Mouse (Mus musculus) forebrain, embryonic 16.5 days (tissue): Measurements from ENCODE around the gene Ccdc136. TPM values are rescaled to one million over a fixed set of nuclear protein-coding genes. Genes with fewer than 3 reads are reported as not detected.

ENCODE experiments used
- ATAC-seq: fragments of 200-750 bp; cut with Nextera tagmentation; 2 replicates; pipeline ENCODE4 v1.8.0; 2017; ENCODE audit warnings: mild to moderate bottlenecking, moderate library complexity
- H3K27ac ChIP-seq: fragments of 300-500 bp; sonication (generic); 2 replicates; pipeline ENCODE4 v1.5.1; 2014; ENCODE audit warnings: low read length, control low read depth
- H3K27me3 ChIP-seq: fragments of 300-500 bp; sonication (generic); replicated peaks from 2 replicates; pipeline ENCODE4 v1.6.1; 2014; ENCODE audit warnings: low read length; ENCODE audit not compliant: control insufficient read depth, insufficient read depth
- H3K36me3 ChIP-seq: fragments of 300-500 bp; sonication (generic); 2 replicates; pipeline ENCODE4 v1.6.1; 2014; ENCODE audit not compliant: control insufficient read depth, insufficient read depth
- H3K4me1 ChIP-seq: fragments of 300-500 bp; sonication (generic); replicated peaks from 2 replicates; pipeline ENCODE4 v1.6.1; 2014; ENCODE audit warnings: low read length; ENCODE audit not compliant: control insufficient read depth, insufficient read depth
- H3K4me2 ChIP-seq: fragments of 300-500 bp; sonication (generic); 2 replicates; pipeline ENCODE4 v1.6.1; 2014; ENCODE audit warnings: mild to moderate bottlenecking, low read length, control low read depth
- H3K4me3 ChIP-seq: fragments of 300-500 bp; sonication (generic); replicated peaks from 2 replicates; pipeline ENCODE4 v1.5.1; 2014; ENCODE audit warnings: mild to moderate bottlenecking, low read length, control low read depth
- H3K9ac ChIP-seq: fragments of 300-500 bp; sonication (generic); replicated peaks from 2 replicates; pipeline ENCODE4 v1.6.1; 2014; ENCODE audit warnings: low read depth, low read length, control low read depth
- H3K9me3 ChIP-seq: fragments of 300-500 bp; sonication (generic); 2 replicates; pipeline ENCODE4 v1.6.1; 2016; ENCODE audit warnings: low read length; ENCODE audit not compliant: control insufficient read depth
- WGBS: fragments of 180-500 bp; shearing (Covaris S2); extraction: QIAGEN DNeasy Blood & Tissue Kit; methylation state at CpG from one replicate; pipeline ENCODE4 v1.1.7; 2014; 5-methylcytosine and 5-hydroxymethylcytosine counted together
- microRNA-seq: library from miRNA; unstranded; fragments of <30 nt; microRNA quantifications from one replicate; pipeline ENCODE4, GENCODE M21; 2017
- polyA plus RNA-seq: library from polyadenylated mRNA; unstranded; fragments of >200 nt; fragmentation: Nextera tagmentation; extraction: Ambion mirVana; gene quantifications from 2 replicates; pipeline ENCODE4 v1.2.1, GENCODE M21; 2015

The Ccdc136 gene
- polyA plus RNA-seq, 1 experiment from 2014 or later: 37.7 TPM

GRCm38 (mm10) chr6:29474736-29475135 is 78.6 kb downstream of the Ccdc136 start:
- Histone ChIP-seq H3K27ac (no peak overlapping the region), H3K36me3 (peaks cover 12% of the 10 kb centered on the region; the same call in 1 of the 2 replicates), H3K4me1 (peaks cover 8% of the 10 kb centered on the region; the same call in 1 of the 2 replicates), H3K4me2 (no peak overlapping the region), H3K9me3 (no peaks in the 10 kb centered on the region), H3K4me3 (no peak overlapping the region), H3K27me3 (no peaks in the 10 kb centered on the region), H3K9ac (no peak overlapping the region)
- WGBS: 42% methylated on average over 2 of the region's 2 CpGs
- no peak for ATAC-seq

Small RNAs within 50 kb of the gene (microRNA-seq; reads per million reads assigned to microRNA genes)
- gene Gm26220 (not detected), gene Gm44354 (not detected)

Other genes with a start within 250 kb of the Ccdc136 start
- 40.0 and 49.6 TPM in 2 replicates for gene Rbm28, start 231.3 kb upstream of the Ccdc136 start, polyA plus RNA-seq
- gene Prrt4, start 216.7 kb upstream of the Ccdc136 start, polyA plus RNA-seq: 4.6 and 6.1 TPM in 2 replicates
- gene Impdh1, start 179.9 kb upstream of the Ccdc136 start, polyA plus RNA-seq: 63.3 and 74.5 TPM in 2 replicates
- gene Hilpda, start 123.8 kb upstream of the Ccdc136 start, polyA plus RNA-seq: 47.5 and 48.4 TPM in 2 replicates
- 0.51 and 1.1 TPM in 2 replicates for gene Fam71f2, start 116.7 kb upstream of the Ccdc136 start, polyA plus RNA-seq
- gene Fam71f1, start 77.2 kb upstream of the Ccdc136 start, polyA plus RNA-seq: not detected in 2 replicates
- gene Calu, start 48.2 kb upstream of the Ccdc136 start, polyA plus RNA-seq: 170 and 206 TPM in 2 replicates
- gene Opn1sw, start 7.8 kb upstream of the Ccdc136 start, polyA plus RNA-seq: 0.25 and 0.41 TPM in 2 replicates
- 2.0 and 2.7 TPM in 2 replicates for gene Flnc, start 36.9 kb downstream of the Ccdc136 start, polyA plus RNA-seq
- 295 and 324 TPM in 2 replicates for gene Atp6v1f, start 71.4 kb downstream of the Ccdc136 start, polyA plus RNA-seq
- gene Atp6v1fnb, start 75.1 kb downstream of the Ccdc136 start, polyA plus RNA-seq: not detected in 2 replicates
- 15.4 and 17.1 TPM in 2 replicates for gene Kcp, start 111.6 kb downstream of the Ccdc136 start, polyA plus RNA-seq
- 1.5 and 2.2 TPM in 2 replicates for gene Irf5, start 130.3 kb downstream of the Ccdc136 start, polyA plus RNA-seq
- gene Tnpo3, start 213.6 kb downstream of the Ccdc136 start, polyA plus RNA-seq: 116 and 128 TPM in 2 replicates